Mouse (Mus musculus) left cerebral cortex, adult 11 months (tissue): Measurements from ENCODE around the gene Olfr1480.

ENCODE experiments used
- DNase-seq: peaks from one replicate; pipeline ENCODE4 v3.0.0; 2022; ENCODE audit warnings: low spot score

Olfr1480 gene

GRCm38 (mm10) chr19:13527613-13528012 is at the start of gene Olfr1480:
Olfr1480 (plus strand) TSS chr19:13527913.
- DNase-seq, result no peak

GRCm38 (mm10) chr19:13480096-13480495 is 47.6 kb upstream of the Olfr1480 start, which contains the start of gene Olfr1475:
Olfr1475 (minus strand) TSS chr19:13480196.
- no peak for DNase-seq

DNA sequence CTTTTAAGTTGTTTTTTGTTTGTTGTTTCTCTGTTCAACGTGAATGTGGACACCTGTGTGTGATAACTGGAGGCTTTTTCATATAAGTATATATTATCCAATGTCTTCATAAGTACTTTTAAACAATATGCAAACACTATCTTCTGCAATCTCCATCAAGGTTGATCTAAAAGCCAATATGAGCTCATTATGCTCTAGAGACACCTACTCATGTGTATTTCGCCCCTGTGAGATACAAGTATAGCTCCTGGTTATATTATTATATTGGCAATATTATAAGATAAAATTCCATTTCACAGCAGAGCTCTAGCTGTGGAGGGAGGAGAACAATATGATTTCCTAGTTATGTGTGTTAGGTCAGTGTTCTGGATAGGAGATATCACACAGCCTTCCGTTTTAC is 27.5 kb upstream of the Olfr1480 start, which contains the start of gene Olfr1477:
Olfr1477 (plus strand) TSS at position 301 of the 400 bp plus-strand sequence.
- no peak for DNase-seq
